Mouse (Mus musculus) NIH3T3 (cell line): ENCODE measurements at regions not wholly inside any gene's neighbourhood (a gene's known extent, or its start where the extent isn't known, plus 50 kb on each side); places are given as distances from the start of the nearest gene placed in this dataset.
A peak's percentile ranks its signal among the peaks of the same experiment; 100 is the strongest.

Source experiments
- DNase-seq: peaks from one replicate; pipeline ENCODE4 v3.0.0-alpha.2; 2012; ENCODE audit warnings: low read depth

GRCm38 (mm10) chr1:82042051-82042432, 190.9 kb upstream of the Gm9747 start:
- peak; percentile 74 for DNase-seq

- no peak for DNase-seq
Observed at GRCm38 (mm10) chr1:82042527-82042926, 190.4 kb upstream of the Gm9747 start.

GRCm38 (mm10) chr1:82066291-82066690, 166.6 kb upstream of the Gm9747 start:
- DNase-seq: no peak

- peak; percentile 50 for DNase-seq
Observed at GRCm38 (mm10) chr1:82068571-82068970, 164.3 kb upstream of the Gm9747 start.

- DNase-seq: no peak
Observed at GRCm38 (mm10) chr1:82070181-82071109, 162.5 kb upstream of the Gm9747 start.

- no peak for DNase-seq
Observed at GRCm38 (mm10) chr1:82089136-82089839, 143.6 kb upstream of the Gm9747 start.

- no peak for DNase-seq
Observed at GRCm38 (mm10) chr1:82095101-82095500, 137.8 kb upstream of the Gm9747 start.

GRCm38 (mm10) chr1:82106756-82107155, 126.2 kb upstream of the Gm9747 start:
- no peak for DNase-seq

GRCm38 (mm10) chr1:82110071-82110635, 122.8 kb upstream of the Gm9747 start:
- peak; percentile 80 for DNase-seq

GRCm38 (mm10) chr1:82112401-82112800, 120.5 kb upstream of the Gm9747 start:
- DNase-seq: peak; percentile 32

GRCm38 (mm10) chr1:82124503-82124902, 108.4 kb upstream of the Gm9747 start:
- DNase-seq: peak; percentile 72

- DNase-seq: no peak
Observed at GRCm38 (mm10) chr1:82129700-82130275, 103.1 kb upstream of the Gm9747 start.

- no peak for DNase-seq
Observed at GRCm38 (mm10) chr1:82132536-82132935, 100.4 kb upstream of the Gm9747 start.

- DNase-seq: no peak
Observed at GRCm38 (mm10) chr1:82134938-82135337, 98.0 kb upstream of the Gm9747 start.

- DNase-seq: no peak
Observed at GRCm38 (mm10) chr1:82135761-82136331, 97.1 kb upstream of the Gm9747 start.

GRCm38 (mm10) chr1:82145256-82145655, 87.7 kb upstream of the Gm9747 start:
- DNase-seq: no peak

GRCm38 (mm10) chr1:82150219-82151128, 82.4 kb upstream of the Gm9747 start:
- DNase-seq: peak; percentile 72

- DNase-seq: peak; percentile 17
Observed at GRCm38 (mm10) chr1:82155961-82156360, 77.0 kb upstream of the Gm9747 start.

- DNase-seq: no peak
Observed at GRCm38 (mm10) chr1:82157013-82157412, 75.9 kb upstream of the Gm9747 start.

- peak; percentile 38 for DNase-seq
Observed at GRCm38 (mm10) chr1:82158466-82158865, 74.4 kb upstream of the Gm9747 start.

GRCm38 (mm10) chr1:82159201-82159600, 73.7 kb upstream of the Gm9747 start:
- DNase-seq: peak; percentile 58
